Mouse (Mus musculus) forebrain, postnatal 0 days (tissue): ENCODE results near the gene Dad1. TPM values are rescaled to one million over a fixed set of nuclear protein-coding genes. Genes with fewer than 3 reads are reported as not detected.

Source experiments
- ATAC-seq: fragments of 200-750 bp; cut with Nextera tagmentation; 2 replicates; pipeline ENCODE4 v1.8.0; 2017; ENCODE audit warnings: mild to moderate bottlenecking, moderate library complexity
- DNase-seq: peaks from one replicate; pipeline ENCODE4 v3.0.0-alpha.2; 2015
- H3K27ac ChIP-seq: fragments of 300-500 bp; sonication (generic); 2 replicates; pipeline ENCODE4 v1.5.1; 2014; ENCODE audit warnings: low read depth, mild to moderate bottlenecking, antibody characterized with exemption, low read length, moderate library complexity, mixed read lengths
- H3K27me3 ChIP-seq: fragments of 300-500 bp; sonication (generic); 2 replicates; pipeline ENCODE4 v1.6.1; 2014; ENCODE audit warnings: mild to moderate bottlenecking, low read length, mixed read lengths; ENCODE audit not compliant: insufficient read depth
- H3K36me3 ChIP-seq: fragments of 300-500 bp; sonication (generic); 2 replicates; pipeline ENCODE4 v1.6.1; 2014; ENCODE audit warnings: mild to moderate bottlenecking, moderate library complexity; ENCODE audit not compliant: insufficient read depth
- H3K4me1 ChIP-seq: fragments of 300-500 bp; sonication (generic); 2 replicates; pipeline ENCODE4 v1.6.1; 2014; ENCODE audit warnings: antibody characterized with exemption; ENCODE audit not compliant: insufficient read depth
- H3K4me2 ChIP-seq: fragments of 300-500 bp; sonication (generic); 2 replicates; pipeline ENCODE4 v1.6.1; 2014; ENCODE audit warnings: low read depth, mild to moderate bottlenecking, moderate library complexity
- H3K4me3 ChIP-seq: fragments of 300-500 bp; sonication (generic); 2 replicates; pipeline ENCODE4 v1.5.1; 2014; ENCODE audit warnings: low read depth, low read length, mixed read lengths
- H3K9ac ChIP-seq: fragments of 300-500 bp; sonication (generic); 2 replicates; pipeline ENCODE4 v1.6.1; 2014; ENCODE audit warnings: mild to moderate bottlenecking
- H3K9me3 ChIP-seq: fragments of 300-500 bp; sonication (generic); 2 replicates; pipeline ENCODE4 v1.6.1; 2016; ENCODE audit warnings: low read length
- CTCF ChIP-seq: sonication (generic); IDR thresholded peaks from 2 replicates; pipeline ENCODE4 v1.5.1; 2016; ENCODE audit warnings: antibody characterized with exemption, control low read depth, low read depth
- WGBS: fragments of 180-500 bp; shearing (Covaris S2); extraction: QIAGEN DNeasy Blood & Tissue Kit; methylation state at CpG from one replicate; pipeline ENCODE4 v1.1.7; 2014; 5-methylcytosine and 5-hydroxymethylcytosine counted together
- polyA plus RNA-seq: library from polyadenylated mRNA; unstranded; fragments of >200 nt; fragmentation: Nextera tagmentation; extraction: Ambion mirVana; gene quantifications from 2 replicates; pipeline ENCODE4 v1.2.1, GENCODE M21; 2015
- total RNA-seq: library from RNA; depleted of rRNA; stranded (reverse); fragments of >200 nt; gene quantifications from 2 replicates; pipeline ENCODE4 v1.2.3, GENCODE M21; 2014

Gene Dad1
- total and polyA plus RNA-seq, 2 experiments from 2014 or later, result 230 to 375 TPM

DNA sequence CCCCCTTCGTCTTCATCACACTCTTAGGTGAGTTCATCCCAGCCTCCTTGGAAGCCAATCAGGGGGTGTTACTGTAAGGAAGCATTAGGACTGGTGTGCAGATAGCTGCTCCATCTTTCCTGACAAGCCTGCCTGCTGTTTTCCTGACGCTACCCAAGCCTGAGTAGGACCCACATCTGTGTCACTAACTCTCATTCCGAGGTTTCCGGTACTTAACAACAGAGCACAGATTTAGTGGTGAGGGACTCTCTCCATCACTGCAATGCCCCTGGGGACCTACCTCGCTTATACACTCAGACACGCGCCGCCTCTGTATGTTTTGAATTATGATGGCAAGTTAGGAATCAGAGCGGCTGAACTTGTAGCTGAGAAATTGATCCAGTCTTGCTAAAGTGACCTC is 35.2 kb downstream of the Dad1 start:
- H3K9ac ChIP-seq, result no peak overlapping the region
- H3K4me3 ChIP-seq, result no peak overlapping the region
- TF ChIP-seq CTCF, result no peak
- no peaks in the 10 kb centered on the region for H3K4me1 ChIP-seq
- no peaks in the 10 kb centered on the region for H3K9me3 ChIP-seq
- no peaks in the 10 kb centered on the region for H3K27me3 ChIP-seq
- H3K36me3 ChIP-seq, result no peaks in the 10 kb centered on the region
- WGBS, result 84% methylated on average over 9 of the region's 9 CpGs
- H3K27ac ChIP-seq, result no peak overlapping the region
- H3K4me2 ChIP-seq, result no peak overlapping the region
- DNase-seq (no peak), ATAC-seq (no peak)

GRCm38 (mm10) chr14:54218233-54218632 is 35.7 kb downstream of the Dad1 start:
- no peak for ATAC-seq

GRCm38 (mm10) chr14:54216126-54216525 is 37.8 kb downstream of the Dad1 start:
- Histone ChIP-seq H3K36me3 (no peaks in the 10 kb centered on the region), H3K4me3 (no peak overlapping the region), H3K27ac (no peak overlapping the region), H3K9me3 (no peaks in the 10 kb centered on the region), H3K9ac (no peak overlapping the region), H3K4me2 (no peak overlapping the region), H3K27me3 (no peaks in the 10 kb centered on the region), H3K4me1 (no peaks in the 10 kb centered on the region)
- no peak for TF ChIP-seq CTCF
- DNase-seq, result no peak
- no peak for ATAC-seq
- WGBS, result 91% methylated on average over 7 of the region's 7 CpGs

More at GRCm38 (mm10) chr14:54218233-54218632, 35.7 kb downstream of the Dad1 start:
- no peak overlapping the region for H3K4me2 ChIP-seq
- H3K4me1 ChIP-seq, result no peaks in the 10 kb centered on the region
- WGBS, result 63% methylated on average over 1 of the region's 1 CpGs
- H3K36me3 ChIP-seq, result no peaks in the 10 kb centered on the region
- no peak overlapping the region for H3K27ac ChIP-seq
- H3K4me3 ChIP-seq, result no peak overlapping the region
- H3K27me3 ChIP-seq, result no peaks in the 10 kb centered on the region
- no peaks in the 10 kb centered on the region for H3K9me3 ChIP-seq
- no peak overlapping the region for H3K9ac ChIP-seq
- DNase-seq, result no peak
- TF ChIP-seq CTCF, result no peak

- no peak overlapping the region for H3K4me3 ChIP-seq
- no peak overlapping the region for H3K4me2 ChIP-seq
- H3K36me3 ChIP-seq, result no peaks in the 10 kb centered on the region
- WGBS, result 79% methylated on average over 10 of the region's 10 CpGs
- no peak overlapping the region for H3K27ac ChIP-seq
- ATAC-seq (no peak), DNase-seq (no peak)
- H3K27me3 ChIP-seq, result no peaks in the 10 kb centered on the region
- no peak for TF ChIP-seq CTCF
- no peak overlapping the region for H3K9ac ChIP-seq
- no peaks in the 10 kb centered on the region for H3K9me3 ChIP-seq
- H3K4me1 ChIP-seq, result no peaks in the 10 kb centered on the region
Observed at GRCm38 (mm10) chr14:54214901-54215300, 39.0 kb downstream of the Dad1 start.

DNA sequence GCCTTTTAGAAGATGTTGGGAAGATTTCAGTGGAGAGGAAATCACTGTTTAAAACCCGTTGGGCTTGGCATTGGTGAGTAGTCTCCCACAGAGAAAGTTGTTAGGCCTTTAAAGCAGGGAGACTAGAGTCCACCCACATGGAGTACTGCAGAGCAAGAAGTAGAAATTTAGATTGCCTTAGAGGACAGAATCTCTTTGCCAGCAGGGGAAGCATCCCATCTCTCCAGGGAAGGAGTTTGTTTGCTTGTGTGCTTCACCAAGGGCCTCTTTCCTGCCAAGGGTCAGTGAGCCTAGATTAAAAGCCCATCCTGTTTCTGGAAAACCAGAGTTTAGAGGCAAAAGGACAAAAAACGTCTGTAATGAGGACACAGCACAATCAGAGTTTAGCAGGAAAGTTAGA is 39.4 kb downstream of the Dad1 start:
- no peak for DNase-seq
- Histone ChIP-seq H3K36me3 (no peaks in the 10 kb centered on the region), H3K4me1 (no peaks in the 10 kb centered on the region), H3K9me3 (no peaks in the 10 kb centered on the region), H3K27me3 (no peaks in the 10 kb centered on the region), H3K4me3 (no peak overlapping the region), H3K27ac (no peak overlapping the region), H3K4me2 (no peak overlapping the region), H3K9ac (no peak overlapping the region)
- no peak for ATAC-seq
- 30% methylated on average over 2 of the region's 2 CpGs for WGBS
- no peak for TF ChIP-seq CTCF

- Histone ChIP-seq H3K4me3 (no peak overlapping the region), H3K27ac (no peak overlapping the region), H3K36me3 (no peaks in the 10 kb centered on the region), H3K4me1 (no peaks in the 10 kb centered on the region), H3K27me3 (no peaks in the 10 kb centered on the region), H3K9me3 (no peaks in the 10 kb centered on the region), H3K4me2 (no peak overlapping the region), H3K9ac (no peak overlapping the region)
- ATAC-seq (no peak), DNase-seq (no peak)
- 92% methylated on average over 2 of the region's 2 CpGs for WGBS
- no peak for TF ChIP-seq CTCF
Observed at GRCm38 (mm10) chr14:54213734-54214133, 40.2 kb downstream of the Dad1 start.

DNA sequence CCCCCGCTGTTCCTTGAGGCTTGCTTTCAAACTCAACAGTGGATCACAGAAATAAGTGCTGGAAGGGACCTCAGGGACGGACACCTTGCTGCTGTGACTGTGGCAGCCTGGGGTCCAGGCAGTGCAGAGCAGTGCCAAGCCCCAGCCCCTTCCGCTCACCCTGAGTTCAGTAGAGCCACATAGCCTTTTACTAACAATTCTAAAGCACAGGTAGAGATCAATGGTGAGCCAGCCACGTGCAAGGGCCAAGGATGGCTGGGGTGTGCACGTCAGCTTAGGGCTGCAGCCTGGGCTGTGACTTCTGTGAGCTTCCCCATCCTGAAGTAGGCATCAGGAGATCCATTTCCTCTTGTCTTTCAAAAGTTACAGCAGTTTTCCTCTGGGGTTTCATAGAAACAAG is 42.1 kb downstream of the Dad1 start:
- Histone ChIP-seq H3K4me3 (no peak overlapping the region), H3K27me3 (no peaks in the 10 kb centered on the region), H3K4me2 (no peak overlapping the region), H3K9ac (no peak overlapping the region), H3K4me1 (no peaks in the 10 kb centered on the region), H3K27ac (no peak overlapping the region), H3K9me3 (no peaks in the 10 kb centered on the region), H3K36me3 (no peaks in the 10 kb centered on the region)
- ATAC-seq, result no peak
- DNase-seq, result no peak
- no peak for TF ChIP-seq CTCF
- 84% methylated on average over 5 of the region's 5 CpGs for WGBS

DNA sequence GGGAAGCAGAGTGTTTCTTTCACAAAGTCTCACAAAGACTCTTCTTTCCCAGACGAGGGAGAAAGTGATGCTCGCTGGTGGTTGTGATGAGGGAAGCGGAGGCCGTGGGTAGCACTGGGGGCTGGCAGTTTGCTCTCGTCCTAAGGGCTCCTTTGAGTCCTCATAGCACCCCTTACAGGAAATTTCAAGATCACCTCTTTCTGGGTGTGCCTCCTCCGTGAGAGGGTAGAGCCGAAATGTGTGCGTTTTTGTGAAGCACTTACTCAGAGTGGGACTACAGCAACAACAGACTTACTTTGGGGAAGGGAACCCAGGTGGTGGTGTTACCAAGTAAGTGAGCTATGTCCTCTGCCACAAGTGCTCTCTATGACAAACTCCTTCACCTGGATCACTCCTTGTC is 42.7 kb downstream of the Dad1 start:
- no peak for TF ChIP-seq CTCF
- 87% methylated on average over 8 of the region's 8 CpGs for WGBS
- Histone ChIP-seq H3K9ac (no peak overlapping the region), H3K4me1 (no peaks in the 10 kb centered on the region), H3K4me3 (no peak overlapping the region), H3K27me3 (no peaks in the 10 kb centered on the region), H3K27ac (no peak overlapping the region), H3K4me2 (no peak overlapping the region), H3K9me3 (no peaks in the 10 kb centered on the region), H3K36me3 (no peaks in the 10 kb centered on the region)
- DNase-seq (no peak), ATAC-seq (no peak)
